Mouse (Mus musculus) heart, embryonic 16.5 days (tissue): ENCODE data around the gene Chkb. TPM values are rescaled to one million over a fixed set of nuclear protein-coding genes. Genes with fewer than 3 reads are reported as not detected.

Experiments
- ATAC-seq: fragments of 200-750 bp; cut with Nextera tagmentation; replicated peaks from 2 replicates; pipeline ENCODE4 v1.8.0; 2017; ENCODE audit warnings: moderate number of reproducible peaks; ENCODE audit not compliant: insufficient read depth, low FRiP score; ENCODE audit errors: extremely low read depth
- H3K27ac ChIP-seq: fragments of 300-500 bp; sonication (generic); 2 replicates; pipeline ENCODE4 v1.5.1; 2014; ENCODE audit warnings: mild to moderate bottlenecking, low read length, control low read depth, moderate library complexity
- H3K27me3 ChIP-seq: fragments of 300-500 bp; sonication (generic); 2 replicates; pipeline ENCODE4 v1.6.1; 2014; ENCODE audit warnings: low read length, mixed read lengths; ENCODE audit not compliant: control insufficient read depth, insufficient read depth
- H3K36me3 ChIP-seq: fragments of 300-500 bp; sonication (generic); 2 replicates; pipeline ENCODE4 v1.6.1; 2014; ENCODE audit not compliant: control insufficient read depth, insufficient read depth
- H3K4me1 ChIP-seq: fragments of 300-500 bp; sonication (generic); 2 replicates; pipeline ENCODE4 v1.6.1; 2014; ENCODE audit warnings: low read length, mixed read lengths; ENCODE audit not compliant: control insufficient read depth, insufficient read depth
- H3K4me2 ChIP-seq: fragments of 300-500 bp; sonication (generic); 2 replicates; pipeline ENCODE4 v1.6.1; 2014; ENCODE audit warnings: low read depth, mild to moderate bottlenecking, control low read depth, low read length
- H3K4me3 ChIP-seq: fragments of 300-500 bp; sonication (generic); 2 replicates; pipeline ENCODE4 v1.5.1; 2014; ENCODE audit warnings: mild to moderate bottlenecking, control low read depth, low read length
- H3K9ac ChIP-seq: fragments of 300-500 bp; sonication (generic); 2 replicates; pipeline ENCODE4 v1.6.1; 2014; ENCODE audit warnings: low read length, control low read depth
- H3K9me3 ChIP-seq: fragments of 300-500 bp; sonication (generic); replicated peaks from 2 replicates; pipeline ENCODE4 v1.6.1; 2016; ENCODE audit warnings: low read length; ENCODE audit not compliant: control insufficient read depth
- WGBS: fragments of 180-500 bp; shearing (Covaris S2); extraction: QIAGEN DNeasy Blood & Tissue Kit; methylation state at CpG from one replicate; pipeline ENCODE4 v1.1.7; 2014; 5-methylcytosine and 5-hydroxymethylcytosine counted together
- polyA plus RNA-seq: library from polyadenylated mRNA; unstranded; fragments of >200 nt; fragmentation: Nextera tagmentation; extraction: Ambion mirVana; gene quantifications from 2 replicates; pipeline ENCODE4 v1.2.1, GENCODE M21; 2015

The Chkb gene
- polyA plus RNA-seq, 1 experiment from 2014 or later: 80.5 TPM

GRCm38 (mm10) chr15:89425711-89426121, 4.0 kb downstream of the Chkb start, which contains the start of gene Cpt1b:
Cpt1b (minus strand) TSS chr15:89425863.
- H3K4me3 ChIP-seq: peak within 1 kb of the TSS; percentile 63
- peak within 1 kb of the TSS; percentile 92 for H3K9ac ChIP-seq
- ATAC-seq: peak; percentile 83
- H3K9me3 ChIP-seq: no peaks in the 10 kb centered on the region
- 26% methylated on average over 6 of the region's 6 CpGs for WGBS
- peaks cover 29% of the 10 kb centered on the region for H3K36me3 ChIP-seq
- H3K4me2 ChIP-seq: peak within 1 kb of the TSS; percentile 67
- H3K27me3 ChIP-seq: no peaks in the 10 kb centered on the region
- H3K27ac ChIP-seq: peak within 1 kb of the TSS; percentile 99
- peaks cover 39% of the 10 kb centered on the region for H3K4me1 ChIP-seq

GRCm38 (mm10) chr15:89424621-89425020, 5.1 kb downstream of the Chkb start:
- H3K9ac ChIP-seq: peak overlapping the region; percentile 92
- H3K27ac ChIP-seq: peak overlapping the region; percentile 99
- no peaks in the 10 kb centered on the region for H3K27me3 ChIP-seq
- H3K4me2 ChIP-seq: peak overlapping the region; percentile 67
- no peaks in the 10 kb centered on the region for H3K9me3 ChIP-seq
- ATAC-seq: no peak
- 68% methylated on average over 8 of the region's 8 CpGs for WGBS
- H3K4me1 ChIP-seq: peaks cover 35% of the 10 kb centered on the region
- H3K36me3 ChIP-seq: peaks cover 39% of the 10 kb centered on the region
- H3K4me3 ChIP-seq: peak overlapping the region; percentile 63

DNA sequence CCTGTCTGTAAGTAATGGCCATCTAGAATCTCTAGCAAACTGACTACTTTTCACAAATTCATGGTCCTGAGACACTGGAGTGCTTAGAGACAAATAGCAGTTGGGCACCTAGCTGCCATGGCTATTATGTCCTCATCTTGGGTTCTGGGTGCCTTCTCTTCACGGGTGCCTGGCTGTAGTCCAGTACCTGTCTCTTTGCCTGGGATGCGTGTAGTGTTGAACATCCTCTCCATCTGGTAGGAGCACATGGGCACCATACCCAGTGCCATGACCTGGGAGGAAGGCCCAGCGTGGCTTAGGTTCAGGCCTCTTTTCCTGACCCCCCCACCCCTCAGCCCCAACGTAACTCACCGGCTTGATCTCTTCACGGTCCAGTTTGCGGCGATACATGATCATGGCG, 7.8 kb downstream of the Chkb start:
- Histone ChIP-seq H3K9me3 (no peaks in the 10 kb centered on the region), H3K4me1 (peaks cover 27% of the 10 kb centered on the region), H3K27me3 (no peaks in the 10 kb centered on the region), H3K27ac (no peak overlapping the region), H3K4me3 (no peak overlapping the region), H3K9ac (no peak overlapping the region), H3K36me3 (peaks cover 51% of the 10 kb centered on the region), H3K4me2 (no peak overlapping the region)
- WGBS: 94% methylated on average over 9 of the region's 9 CpGs
- no peak for ATAC-seq

DNA sequence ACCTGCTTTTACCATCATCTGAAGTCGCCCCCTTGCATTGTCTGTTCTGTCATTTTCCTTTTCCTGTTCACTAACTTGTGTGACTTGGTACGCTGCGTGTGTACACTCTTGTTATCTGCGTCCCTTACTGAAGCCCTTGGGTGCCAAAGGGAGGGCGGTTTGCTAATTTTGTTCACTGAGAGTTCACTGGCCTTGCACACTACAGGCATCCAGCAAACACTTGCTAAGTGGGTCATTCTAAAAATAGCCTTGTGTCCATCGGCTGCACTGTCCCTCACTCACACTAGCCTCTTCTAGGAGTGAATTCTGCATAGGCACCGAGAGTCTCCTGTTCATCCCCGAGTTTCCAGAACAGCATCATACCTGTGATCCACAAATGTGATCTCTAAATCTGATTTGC, 14.4 kb downstream of the Chkb start:
- Histone ChIP-seq H3K9me3 (no peaks in the 10 kb centered on the region), H3K36me3 (peaks cover 38% of the 10 kb centered on the region), H3K9ac (peak overlapping the region; percentile 20; the same call in 1 of the 2 replicates), H3K4me2 (peak overlapping the region; percentile 46), H3K4me1 (peaks cover 11% of the 10 kb centered on the region), H3K4me3 (no peak overlapping the region), H3K27ac (peak overlapping the region; percentile 87), H3K27me3 (no peaks in the 10 kb centered on the region)
- peak; percentile 87 for ATAC-seq
- 42% methylated on average over 8 of the region's 8 CpGs for WGBS

GRCm38 (mm10) chr15:89410118-89410517, 19.6 kb downstream of the Chkb start, which contains the start of gene Syce3:
Syce3 (minus strand) TSS chr15:89410503.
- H3K36me3 ChIP-seq: no peaks in the 10 kb centered on the region
- H3K27me3 ChIP-seq: no peaks in the 10 kb centered on the region
- no peak within 1 kb of the TSS for H3K27ac ChIP-seq
- H3K9me3 ChIP-seq: peaks cover 11% of the 10 kb centered on the region
- no peak within 1 kb of the TSS for H3K9ac ChIP-seq
- no peak within 1 kb of the TSS for H3K4me2 ChIP-seq
- ATAC-seq: no peak
- H3K4me1 ChIP-seq: peaks cover 2% of the 10 kb centered on the region; the same call in 1 of the 2 replicates
- WGBS: 82% methylated on average over 24 of the region's 24 CpGs
- no peak within 1 kb of the TSS for H3K4me3 ChIP-seq

DNA sequence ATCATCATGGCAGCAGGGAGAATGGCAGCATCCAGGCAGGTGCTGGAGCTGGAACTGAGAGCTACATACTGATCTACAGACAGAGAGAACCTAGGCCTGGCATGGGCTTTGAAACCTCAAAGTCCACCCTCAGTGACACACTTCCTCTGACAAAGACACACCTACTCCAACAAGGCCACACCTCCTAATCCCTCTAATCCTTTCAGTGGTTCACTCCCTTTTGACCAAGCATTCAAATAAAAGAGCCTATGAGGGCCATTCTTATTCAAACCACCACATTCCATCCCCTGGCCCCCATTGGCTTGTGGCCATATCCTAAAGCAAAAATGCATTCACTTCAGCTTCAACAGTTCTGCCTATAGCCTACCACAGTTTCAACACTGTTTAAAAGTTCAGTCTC, 23.0 kb downstream of the Chkb start:
- Histone ChIP-seq H3K4me3 (no peak overlapping the region), H3K27ac (no peak overlapping the region), H3K9ac (no peak overlapping the region), H3K4me2 (no peak overlapping the region), H3K27me3 (no peaks in the 10 kb centered on the region), H3K36me3 (no peaks in the 10 kb centered on the region), H3K4me1 (no peaks in the 10 kb centered on the region), H3K9me3 (peaks cover 11% of the 10 kb centered on the region)
- ATAC-seq: no peak

DNA sequence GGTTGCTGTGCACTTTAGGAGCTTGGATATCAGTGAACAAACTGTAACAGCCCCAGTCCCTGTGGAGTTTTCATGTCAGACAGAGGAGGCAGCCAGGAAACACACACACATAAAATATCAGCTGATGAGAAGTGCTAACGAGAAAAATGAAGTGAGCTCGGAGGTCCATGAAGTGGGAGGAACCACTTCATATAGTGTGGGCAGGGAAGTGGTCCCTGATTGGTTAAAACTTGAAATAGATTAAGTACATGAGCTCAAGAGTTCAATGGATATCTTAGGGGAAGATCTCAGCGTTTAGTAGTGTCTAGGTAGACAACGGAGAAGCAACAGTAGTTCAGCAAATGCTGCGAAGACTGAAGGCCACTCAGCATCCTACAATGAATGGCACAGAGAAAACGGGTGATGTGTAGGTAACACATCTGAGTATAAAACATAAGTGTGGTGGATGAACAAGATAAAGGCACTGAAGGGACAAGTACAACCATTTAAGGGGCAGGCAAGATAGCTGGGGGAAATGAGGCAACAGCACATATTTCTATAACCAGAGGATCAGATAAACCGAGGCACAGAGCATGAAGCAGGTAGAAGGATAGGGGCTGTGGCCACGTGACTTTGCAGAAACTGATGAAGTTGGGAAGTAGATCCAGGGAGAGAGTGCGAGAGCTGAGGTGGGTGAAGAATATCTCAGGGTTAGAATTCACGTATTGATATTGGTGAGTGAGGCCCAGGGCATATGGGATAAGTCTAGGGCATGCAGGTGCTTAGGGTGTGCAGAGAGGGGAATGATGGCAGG, 24.7 kb downstream of the Chkb start:
- ATAC-seq: no peak
- Histone ChIP-seq H3K27ac (no peak overlapping the region), H3K9ac (no peak overlapping the region), H3K4me2 (no peak overlapping the region), H3K4me3 (no peak overlapping the region), H3K4me1 (no peaks in the 10 kb centered on the region), H3K27me3 (no peaks in the 10 kb centered on the region), H3K36me3 (no peaks in the 10 kb centered on the region), H3K9me3 (peaks cover 11% of the 10 kb centered on the region)
- 71% methylated on average over 10 of the region's 10 CpGs for WGBS

DNA sequence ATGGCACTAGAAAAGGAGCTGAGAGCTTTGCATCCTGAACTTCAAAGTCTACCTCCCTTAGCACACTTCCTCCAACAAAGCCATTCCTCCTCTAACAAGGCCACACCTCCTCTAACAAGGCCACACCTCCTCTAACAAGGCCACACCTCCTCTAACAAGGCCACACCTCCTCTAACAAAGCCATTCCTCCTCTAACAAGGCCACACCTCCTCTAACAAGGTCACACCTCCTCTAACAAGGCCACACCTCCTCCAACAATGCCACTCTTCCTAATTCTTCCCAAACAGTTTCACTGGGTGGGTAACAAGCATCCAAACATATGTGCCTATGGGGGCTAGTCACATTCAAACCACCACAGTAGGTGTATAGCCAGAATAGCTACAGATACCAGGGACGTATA, 27.2 kb downstream of the Chkb start:
- no peaks in the 10 kb centered on the region for H3K36me3 ChIP-seq
- no peak overlapping the region for H3K9ac ChIP-seq
- no peaks in the 10 kb centered on the region for H3K4me1 ChIP-seq
- H3K4me2 ChIP-seq: no peak overlapping the region
- H3K27me3 ChIP-seq: no peaks in the 10 kb centered on the region
- H3K27ac ChIP-seq: no peak overlapping the region
- ATAC-seq: no peak
- H3K4me3 ChIP-seq: no peak overlapping the region
- peaks cover 3% of the 10 kb centered on the region for H3K9me3 ChIP-seq
- WGBS: 83% methylated on average over 1 of the region's 1 CpGs

- Histone ChIP-seq H3K4me3 (no peak overlapping the region), H3K36me3 (no peaks in the 10 kb centered on the region), H3K27me3 (no peaks in the 10 kb centered on the region), H3K9me3 (no peaks in the 10 kb centered on the region), H3K27ac (no peak overlapping the region), H3K4me2 (no peak overlapping the region), H3K4me1 (no peaks in the 10 kb centered on the region), H3K9ac (no peak overlapping the region)
- ATAC-seq: no peak
- WGBS: 47% methylated on average over 1 of the region's 1 CpGs
Measured at GRCm38 (mm10) chr15:89399716-89400115, 30.0 kb downstream of the Chkb start.
